Mouse (Mus musculus): ENCODE results near the gene Dock8.

Dock8 gene

GRCm38 (mm10) chr19:25056224-25056623, 56.9 kb downstream of the Dock8 start:
- no peak for ATAC-seq (ENCODE audit: insufficient number of reproducible peaks, low FRiP score, low TSS enrichment)

GRCm38 (mm10) chr19:25057826-25058225, 58.5 kb downstream of the Dock8 start:
- no peak for ATAC-seq (ENCODE audit: insufficient number of reproducible peaks, low FRiP score, low TSS enrichment)

GRCm38 (mm10) chr19:25059847-25060364, 60.6 kb downstream of the Dock8 start:
- ATAC-seq (ENCODE audit: insufficient number of reproducible peaks, low FRiP score, low TSS enrichment): no peak

GRCm38 (mm10) chr19:25060375-25060774, 61.0 kb downstream of the Dock8 start:
- peak; percentile 40; the same call in 1 of the 2 replicates for ATAC-seq (ENCODE audit: insufficient number of reproducible peaks, low FRiP score, low TSS enrichment)

- ATAC-seq (ENCODE audit: insufficient number of reproducible peaks, low FRiP score, low TSS enrichment): no peak
Observed at GRCm38 (mm10) chr19:25062188-25062856, 63.0 kb downstream of the Dock8 start.

- ATAC-seq (ENCODE audit: insufficient number of reproducible peaks, low FRiP score, low TSS enrichment): no peak
Observed at GRCm38 (mm10) chr19:25062857-25063240, 63.5 kb downstream of the Dock8 start.

GRCm38 (mm10) chr19:25066229-25066628, 66.9 kb downstream of the Dock8 start:
- ATAC-seq (ENCODE audit: insufficient number of reproducible peaks, low FRiP score, low TSS enrichment): no peak

- no peak for ATAC-seq (ENCODE audit: insufficient number of reproducible peaks, low FRiP score, low TSS enrichment)
Observed at GRCm38 (mm10) chr19:25068518-25068917, 69.2 kb downstream of the Dock8 start.

- no peak for ATAC-seq (ENCODE audit: insufficient number of reproducible peaks, low FRiP score, low TSS enrichment)
Observed at GRCm38 (mm10) chr19:25072521-25072920, 73.2 kb downstream of the Dock8 start.

GRCm38 (mm10) chr19:25074741-25075140, 75.4 kb downstream of the Dock8 start:
- no peak for ATAC-seq (ENCODE audit: insufficient number of reproducible peaks, low FRiP score, low TSS enrichment)

GRCm38 (mm10) chr19:25077636-25078035, 78.3 kb downstream of the Dock8 start:
- ATAC-seq (ENCODE audit: insufficient number of reproducible peaks, low FRiP score, low TSS enrichment): no peak

- no peak for ATAC-seq (ENCODE audit: insufficient number of reproducible peaks, low FRiP score, low TSS enrichment)
Observed at GRCm38 (mm10) chr19:25078130-25078529, 78.8 kb downstream of the Dock8 start.

- no peak for ATAC-seq (ENCODE audit: insufficient number of reproducible peaks, low FRiP score, low TSS enrichment)
Observed at GRCm38 (mm10) chr19:25080166-25080565, 80.8 kb downstream of the Dock8 start.

GRCm38 (mm10) chr19:25082839-25083238, 83.5 kb downstream of the Dock8 start:
- ATAC-seq (ENCODE audit: insufficient number of reproducible peaks, low FRiP score, low TSS enrichment): no peak

GRCm38 (mm10) chr19:25087181-25087580, 87.8 kb downstream of the Dock8 start:
- no peak for ATAC-seq (ENCODE audit: insufficient number of reproducible peaks, low FRiP score, low TSS enrichment)

GRCm38 (mm10) chr19:25089746-25090145, 90.4 kb downstream of the Dock8 start:
- ATAC-seq (ENCODE audit: insufficient number of reproducible peaks, low FRiP score, low TSS enrichment): no peak

GRCm38 (mm10) chr19:25095135-25095534, 95.8 kb downstream of the Dock8 start:
- ATAC-seq (ENCODE audit: insufficient number of reproducible peaks, low FRiP score, low TSS enrichment): no peak

GRCm38 (mm10) chr19:25096316-25096715, 97.0 kb downstream of the Dock8 start:
- ATAC-seq (ENCODE audit: insufficient number of reproducible peaks, low FRiP score, low TSS enrichment): no peak

- ATAC-seq (ENCODE audit: insufficient number of reproducible peaks, low FRiP score, low TSS enrichment): no peak
Observed at GRCm38 (mm10) chr19:25096986-25097385, 97.7 kb downstream of the Dock8 start.

GRCm38 (mm10) chr19:25097506-25097905, 98.2 kb downstream of the Dock8 start:
- no peak for ATAC-seq (ENCODE audit: insufficient number of reproducible peaks, low FRiP score, low TSS enrichment)

GRCm38 (mm10) chr19:25097951-25098350, 98.6 kb downstream of the Dock8 start:
- ATAC-seq (ENCODE audit: insufficient number of reproducible peaks, low FRiP score, low TSS enrichment): no peak

GRCm38 (mm10) chr19:25098941-25099340, 99.6 kb downstream of the Dock8 start:
- no peak for ATAC-seq (ENCODE audit: insufficient number of reproducible peaks, low FRiP score, low TSS enrichment)

Data from cerebellum, adult (tissue).